Mouse (Mus musculus) forebrain, embryonic 11.5 days (tissue): ENCODE data around the gene Apip. TPM values are rescaled to one million over a fixed set of nuclear protein-coding genes. Genes with fewer than 3 reads are reported as not detected.

Experiments used
- ATAC-seq: fragments of 200-750 bp; cut with Nextera tagmentation; replicated peaks from 2 replicates; pipeline ENCODE4 v1.8.0; 2017; ENCODE audit warnings: moderate TSS enrichment; ENCODE audit not compliant: low FRiP score
- DNase-seq: peaks from one replicate; pipeline ENCODE4 v3.0.0-alpha.2; 2017; ENCODE audit warnings: low spot score
- H3K27ac ChIP-seq: fragments of 300-500 bp; sonication (generic); 2 replicates; pipeline ENCODE4 v1.5.1; 2014; ENCODE audit warnings: low read depth, low read length
- H3K27me3 ChIP-seq: fragments of 300-500 bp; sonication (generic); 2 replicates; pipeline ENCODE4 v1.6.1; 2014; ENCODE audit warnings: mild to moderate bottlenecking, low read length, mixed read lengths; ENCODE audit not compliant: control insufficient read depth, insufficient read depth
- H3K36me3 ChIP-seq: fragments of 300-500 bp; sonication (generic); 2 replicates; pipeline ENCODE4 v1.6.1; 2014; ENCODE audit warnings: mild to moderate bottlenecking, low read length, moderate library complexity, mixed read lengths; ENCODE audit not compliant: control insufficient read depth, insufficient read depth
- H3K4me1 ChIP-seq: fragments of 300-500 bp; sonication (generic); replicated peaks from 2 replicates; pipeline ENCODE4 v1.6.1; 2014; ENCODE audit warnings: low read length, mixed read lengths; ENCODE audit not compliant: control insufficient read depth, insufficient read depth
- H3K4me2 ChIP-seq: fragments of 300-500 bp; sonication (generic); 2 replicates; pipeline ENCODE4 v1.6.1; 2014; ENCODE audit warnings: low read depth, mild to moderate bottlenecking, low read length, moderate library complexity, mixed read lengths; ENCODE audit not compliant: severe bottlenecking
- H3K4me3 ChIP-seq: fragments of 300-500 bp; sonication (generic); 2 replicates; pipeline ENCODE4 v1.5.1; 2014; ENCODE audit warnings: low read depth, low read length
- H3K9ac ChIP-seq: fragments of 300-500 bp; sonication (generic); 2 replicates; pipeline ENCODE4 v1.6.1; 2014; ENCODE audit warnings: low read length
- H3K9me3 ChIP-seq: fragments of 300-500 bp; sonication (generic); 2 replicates; pipeline ENCODE4 v1.6.1; 2016; ENCODE audit warnings: low read length, mixed read lengths; ENCODE audit not compliant: control insufficient read depth
- WGBS: fragments of 180-500 bp; shearing (Covaris S2); extraction: QIAGEN DNeasy Blood & Tissue Kit; methylation state at CpG from one replicate; pipeline ENCODE4 v1.1.7; 2014; 5-methylcytosine and 5-hydroxymethylcytosine counted together
- polyA plus RNA-seq: library from polyadenylated mRNA; unstranded; fragments of >200 nt; fragmentation: Nextera tagmentation; extraction: Ambion mirVana; gene quantifications from 2 replicates; pipeline ENCODE4 v1.2.1, GENCODE M21; 2014

Gene Apip
- polyA plus RNA-seq, 1 experiment from 2014 or later, result 55.7 TPM

GRCm38 (mm10) chr2:103084451-103084850, 11.0 kb downstream of the Apip start:
- no peaks in the 10 kb centered on the region for H3K9me3 ChIP-seq
- H3K27ac ChIP-seq, result no peak overlapping the region
- H3K27me3 ChIP-seq, result no peaks in the 10 kb centered on the region
- 0 out of 2 replicates have a peak, but pooled peaks cover under 1% of the 10 kb centered on the region for H3K4me1 ChIP-seq
- 55% methylated on average over 5 of the region's 5 CpGs for WGBS
- DNase-seq (no peak), ATAC-seq (no peak)
- H3K9ac ChIP-seq, result no peak overlapping the region
- no peak overlapping the region for H3K4me2 ChIP-seq
- no peaks in the 10 kb centered on the region; the same call in 1 of the 2 replicates for H3K36me3 ChIP-seq
- no peak overlapping the region for H3K4me3 ChIP-seq

GRCm38 (mm10) chr2:103085633-103086032, 12.2 kb downstream of the Apip start:
- 76% methylated on average over 10 of the region's 10 CpGs for WGBS
- Histone ChIP-seq H3K4me2 (no peak overlapping the region), H3K4me1 (0 out of 2 replicates have a peak, but pooled peaks cover 2% of the 10 kb centered on the region), H3K9me3 (no peaks in the 10 kb centered on the region), H3K36me3 (no peaks in the 10 kb centered on the region; the same call in 1 of the 2 replicates), H3K9ac (no peak overlapping the region), H3K4me3 (no peak overlapping the region), H3K27me3 (no peaks in the 10 kb centered on the region), H3K27ac (no peak overlapping the region)
- DNase-seq, result no peak
- no peak for ATAC-seq

- Histone ChIP-seq H3K4me1 (0 out of 2 replicates have a peak, but pooled peaks cover 2% of the 10 kb centered on the region), H3K27ac (no peak overlapping the region), H3K4me2 (no peak overlapping the region), H3K36me3 (no peaks in the 10 kb centered on the region; the same call in 1 of the 2 replicates), H3K9ac (no peak overlapping the region), H3K9me3 (no peaks in the 10 kb centered on the region), H3K4me3 (no peak overlapping the region), H3K27me3 (no peaks in the 10 kb centered on the region)
- DNase-seq (no peak), ATAC-seq (no peak)
- WGBS, result 6% methylated on average over 1 of the region's 1 CpGs
Observed at GRCm38 (mm10) chr2:103086432-103086831, 13.0 kb downstream of the Apip start.

GRCm38 (mm10) chr2:103088099-103088498, 14.6 kb downstream of the Apip start:
- no peak for DNase-seq

GRCm38 (mm10) chr2:103089521-103089920, 16.0 kb downstream of the Apip start:
- Histone ChIP-seq H3K27ac (no peak overlapping the region), H3K9ac (no peak overlapping the region), H3K36me3 (no peaks in the 10 kb centered on the region; the same call in 1 of the 2 replicates), H3K9me3 (no peaks in the 10 kb centered on the region), H3K4me2 (no peak overlapping the region), H3K4me3 (no peak overlapping the region), H3K4me1 (0 out of 2 replicates have a peak, but pooled peaks cover 2% of the 10 kb centered on the region), H3K27me3 (no peaks in the 10 kb centered on the region)
- DNase-seq, result no peak
- WGBS, result 53% methylated on average over 6 of the region's 6 CpGs
- no peak for ATAC-seq

More at GRCm38 (mm10) chr2:103088099-103088498, 14.6 kb downstream of the Apip start:
- Histone ChIP-seq H3K4me3 (no peak overlapping the region), H3K9me3 (no peaks in the 10 kb centered on the region), H3K9ac (no peak overlapping the region), H3K36me3 (no peaks in the 10 kb centered on the region; the same call in 1 of the 2 replicates), H3K27ac (no peak overlapping the region), H3K4me1 (0 out of 2 replicates have a peak, but pooled peaks cover 2% of the 10 kb centered on the region), H3K27me3 (no peaks in the 10 kb centered on the region), H3K4me2 (no peak overlapping the region)
- ATAC-seq, result no peak
- 97% methylated on average over 4 of the region's 4 CpGs for WGBS

- H3K27me3 ChIP-seq, result no peaks in the 10 kb centered on the region
- DNase-seq (no peak), ATAC-seq (no peak)
- no peaks in the 10 kb centered on the region for H3K36me3 ChIP-seq
- H3K9ac ChIP-seq, result no peak overlapping the region
- H3K4me3 ChIP-seq, result no peak overlapping the region
- H3K4me2 ChIP-seq, result no peak overlapping the region
- H3K27ac ChIP-seq, result no peak overlapping the region
- 84% methylated on average over 5 of the region's 5 CpGs for WGBS
- no peaks in the 10 kb centered on the region for H3K4me1 ChIP-seq
- H3K9me3 ChIP-seq, result no peaks in the 10 kb centered on the region
Observed at GRCm38 (mm10) chr2:103102595-103102994, 29.1 kb downstream of the Apip start.

- H3K4me2 ChIP-seq, result no peak overlapping the region
- no peak overlapping the region for H3K9ac ChIP-seq
- ATAC-seq (no peak), DNase-seq (no peak)
- WGBS, result 98% methylated on average over 2 of the region's 2 CpGs
- H3K36me3 ChIP-seq, result no peaks in the 10 kb centered on the region
- H3K27ac ChIP-seq, result no peak overlapping the region
- H3K4me3 ChIP-seq, result no peak overlapping the region
- no peaks in the 10 kb centered on the region for H3K4me1 ChIP-seq
- no peaks in the 10 kb centered on the region for H3K27me3 ChIP-seq
- no peaks in the 10 kb centered on the region for H3K9me3 ChIP-seq
Observed at GRCm38 (mm10) chr2:103106172-103106571, 32.7 kb downstream of the Apip start.

GRCm38 (mm10) chr2:103111669-103112068, 38.2 kb downstream of the Apip start:
- Histone ChIP-seq H3K4me2 (no peak overlapping the region), H3K4me1 (no peaks in the 10 kb centered on the region), H3K9ac (no peak overlapping the region), H3K4me3 (no peak overlapping the region), H3K9me3 (no peaks in the 10 kb centered on the region), H3K27ac (no peak overlapping the region), H3K27me3 (no peaks in the 10 kb centered on the region), H3K36me3 (no peaks in the 10 kb centered on the region)
- no peak for ATAC-seq
- WGBS, result 67% methylated on average over 8 of the region's 8 CpGs
- no peak for DNase-seq

GRCm38 (mm10) chr2:103117212-103117611, 43.7 kb downstream of the Apip start:
- no peak overlapping the region for H3K4me3 ChIP-seq
- no peak for ATAC-seq
- H3K4me1 ChIP-seq, result no peaks in the 10 kb centered on the region
- no peaks in the 10 kb centered on the region for H3K36me3 ChIP-seq
- no peak overlapping the region for H3K9ac ChIP-seq
- H3K27ac ChIP-seq, result no peak overlapping the region
- H3K9me3 ChIP-seq, result no peaks in the 10 kb centered on the region
- 77% methylated on average over 5 of the region's 5 CpGs for WGBS
- H3K4me2 ChIP-seq, result no peak overlapping the region
- no peak for DNase-seq
- H3K27me3 ChIP-seq, result no peaks in the 10 kb centered on the region
